In genomic region chr12:71135581-71135980, GRCm38 (mm10) we compare ENCODE assay signal across 10 mouse cellular contexts. TPM values are rescaled to one million over a fixed set of nuclear protein-coding genes. Genes with fewer than 3 reads are reported as not detected.
DNase-seq lines count a peak whose midpoint lies in the region; ATAC-seq and TF ChIP-seq lines count a peak whose summit lies in the region.
"Had no signal": no experiment of that assay in that cellular context is flagged by ENCODE, and none has a peak within 500 bp of the region (broad histone marks: within the 10 kb centered on the region; RNA-seq: fewer than 3 reads in every experiment).

No protein-coding gene starts in this region.

- H3K9ac ChIP-seq in lung, embryonic 14.5 days: peak overlapping the region; percentile 88
- H3K9ac ChIP-seq in neural tube, embryonic 15.5 days (replicated peaks): 0 out of 2 replicates have a peak overlapping the region, but pooled peaks have one; percentile 2

- 25% methylated on average over 5 of the region's 5 CpGs for WGBS in lung, embryonic 14.5 days
- 46% methylated on average over 5 of the region's 5 CpGs for WGBS in forebrain, embryonic 10.5 days
- 42% methylated on average over 5 of the region's 5 CpGs for WGBS in neural tube, embryonic 15.5 days

- peak overlapping the region; percentile 78 for H3K4me2 ChIP-seq in lung, embryonic 14.5 days
- peak overlapping the region; percentile 86 for H3K4me2 ChIP-seq in neural tube, embryonic 15.5 days

- no peak for TF ChIP-seq CTCF in lung, embryonic 14.5 days (IDR thresholded peaks at IDR 0.05; ENCODE audit: low read depth)

- no peaks in the 10 kb centered on the region for H3K4me1 ChIP-seq in lung, embryonic 14.5 days (ENCODE audit: insufficient read depth)
- H3K4me1 ChIP-seq in forebrain, embryonic 10.5 days: peaks cover 32% of the 10 kb centered on the region
- peaks cover 39% of the 10 kb centered on the region for H3K4me1 ChIP-seq in neural tube, embryonic 15.5 days

- H3K27me3 ChIP-seq in lung, embryonic 14.5 days (ENCODE audit: insufficient read depth, low read length): no peaks in the 10 kb centered on the region
- no peaks in the 10 kb centered on the region for H3K27me3 ChIP-seq in forebrain, embryonic 10.5 days (ENCODE audit: poor library complexity, severe bottlenecking)
- no peaks in the 10 kb centered on the region for H3K27me3 ChIP-seq in neural tube, embryonic 15.5 days (replicated peaks)

- no peaks in the 10 kb centered on the region for H3K9me3 ChIP-seq in lung, embryonic 14.5 days (ENCODE audit: low read depth, low read length)
- H3K9me3 ChIP-seq in forebrain, embryonic 10.5 days: no peaks in the 10 kb centered on the region
- no peaks in the 10 kb centered on the region for H3K9me3 ChIP-seq in neural tube, embryonic 15.5 days (replicated peaks)

- no peak overlapping the region for H3K27ac ChIP-seq in lung, embryonic 14.5 days (ENCODE audit: low read depth)
- peak overlapping the region; percentile 94; the same call in 1 of the 2 replicates for H3K27ac ChIP-seq in forebrain, embryonic 10.5 days
- H3K27ac ChIP-seq in neural tube, embryonic 15.5 days (replicated peaks): no peak overlapping the region

- ATAC-seq in lung, embryonic 14.5 days (ENCODE audit: insufficient read depth): no peak
- ATAC-seq in neural tube, embryonic 15.5 days (ENCODE audit: low FRiP score): no peak

- H3K4me3 ChIP-seq in lung, embryonic 14.5 days (ENCODE audit: low read depth, low read length): peak overlapping the region; percentile 82
- H3K4me3 ChIP-seq in forebrain, embryonic 10.5 days: peak overlapping the region; percentile 98
- peak overlapping the region; percentile 99 for H3K4me3 ChIP-seq in neural tube, embryonic 15.5 days (replicated peaks)

- H3K36me3 ChIP-seq in lung, embryonic 14.5 days (ENCODE audit: insufficient read depth): peaks cover 33% of the 10 kb centered on the region
- H3K36me3 ChIP-seq in forebrain, embryonic 10.5 days (replicated peaks): peaks cover 43% of the 10 kb centered on the region
- H3K36me3 ChIP-seq in neural tube, embryonic 15.5 days: peaks cover 27% of the 10 kb centered on the region

- no peak for DNase-seq in lung, embryonic 14.5 days
- DNase-seq in lung, postnatal 10 days: no peak
- no peak for DNase-seq in forebrain, embryonic 10.5 days (ENCODE audit: extremely low spot score, low spot score)
- DNase-seq in kidney, postnatal 36 days: peak; percentile 26 to 48
- no peak for DNase-seq in adrenal gland, postnatal 36 days
- DNase-seq in cerebellum, adult 11 months: no peak
- no peak for DNase-seq in layer of hippocampus, postnatal 25 days (ENCODE audit: extremely low spot score in 1 of 2, low spot score in 1 of 2)
- DNase-seq: thymus, postnatal 4 days had no signal

RNA-seq across cellular contexts. Expression of gene Timm9, which starts 0.9 kb away (rescaled TPM):
- polyA plus RNA-seq in lung, embryonic 14.5 days (2014; fragmentation: Nextera tagmentation; extraction: Ambion mirVana): 80.2 and 84.8 TPM in 2 replicates
- 82.4 and 86.8 TPM in 2 replicates for polyA plus RNA-seq in forebrain, embryonic 10.5 days (2016; fragmentation: Nextera tagmentation; extraction: Ambion mirVana)
- polyA plus RNA-seq in neural tube, embryonic 15.5 days (2015; fragmentation: Nextera tagmentation; extraction: Ambion mirVana): 124 and 133 TPM in 2 replicates
- total RNA-seq in adrenal gland, postnatal 36 days (2021): 10 to 100 TPM; 50.3 to 56.3 TPM
- 10 to 100 TPM; 54.0 to 54.6 TPM for total RNA-seq in layer of hippocampus, postnatal 25 days (2021)

RNA-seq across cellular contexts. Expression of gene 2700049A03Rik, which starts 1.1 kb away (rescaled TPM):
- polyA plus RNA-seq in lung, embryonic 14.5 days (2014; fragmentation: Nextera tagmentation; extraction: Ambion mirVana): 13.6 and 15.2 TPM in 2 replicates
- 17.5 and 18.5 TPM in 2 replicates for polyA plus RNA-seq in forebrain, embryonic 10.5 days (2016; fragmentation: Nextera tagmentation; extraction: Ambion mirVana)
- polyA plus RNA-seq in neural tube, embryonic 15.5 days (2015; fragmentation: Nextera tagmentation; extraction: Ambion mirVana): 12.1 and 12.8 TPM in 2 replicates
- 1 to 10 TPM; 9.1 to 9.3 TPM for total RNA-seq in adrenal gland, postnatal 36 days (2021)
- total RNA-seq in layer of hippocampus, postnatal 25 days (2021): 1 to 10 TPM; 5.4 to 6.6 TPM

RNA-seq across cellular contexts. Expression of gene Tomm20l, which starts 24.4 kb away (rescaled TPM):
- polyA plus RNA-seq in lung, embryonic 14.5 days (2014; fragmentation: Nextera tagmentation; extraction: Ambion mirVana): 0.37 TPM in 1 of 2 replicates, not detected in the other
- not detected in 2 replicates for polyA plus RNA-seq in forebrain, embryonic 10.5 days (2016; fragmentation: Nextera tagmentation; extraction: Ambion mirVana)
- 0.31 TPM in 1 of 2 replicates, not detected in the other for polyA plus RNA-seq in neural tube, embryonic 15.5 days (2015; fragmentation: Nextera tagmentation; extraction: Ambion mirVana)
- total RNA-seq in adrenal gland, postnatal 36 days (2021): 10 to 100 TPM in 1 of 2 experiments, 1 to 10 TPM in 1; 3.7 to 12.3 TPM
- total RNA-seq in layer of hippocampus, postnatal 25 days (2021): not detected
- total RNA-seq: layer of hippocampus, postnatal 10 days had no signal

Comparison
In these comparisons a context has a peak if more than half of its experiments do, and no peak if none do; other contexts are left out.
1. DNase-seq: peak in kidney, postnatal 36 days (2 of 2); none in lung, embryonic 14.5 days (single experiment), lung, postnatal 10 days (single experiment), forebrain, embryonic 10.5 days (single experiment), adrenal gland, postnatal 36 days (0 of 2), cerebellum, adult 11 months (single experiment) and layer of hippocampus, postnatal 25 days (0 of 2).
2. Peak in every context shown above with its lines, with median percentiles within 50 percentile points of each other: H3K4me3 ChIP-seq.